Mouse (Mus musculus) cerebellum, adult 2 months (tissue): ENCODE measurements around the gene Babam2.

ENCODE experiments used
- CTCF ChIP-seq: fragments of 200-500 bp; IDR thresholded peaks from 2 replicates; pipeline ENCODE4 v1.5.1; 2011; ENCODE audit warnings: low read depth, mild to moderate bottlenecking, control low read depth, low read length, moderate library complexity, borderline replicate concordance; ENCODE audit not compliant: insufficient read depth
- POLR2A ChIP-seq: fragments of 200-500 bp; IDR thresholded peaks from 2 replicates; pipeline ENCODE4 v1.6.1; 2011; ENCODE audit warnings: low read length, control low read depth, borderline replicate concordance; ENCODE audit not compliant: insufficient read depth

- TF ChIP-seq CTCF (no peak), POLR2A (no peak)
These were observed 156.3 kb downstream of the Babam2 start for GRCm38 (mm10) chr5:31853831-31854230.
